Mouse (Mus musculus): ENCODE measurements around the gene Sparcl1. TPM values are rescaled to one million over a fixed set of nuclear protein-coding genes. Genes with fewer than 3 reads are reported as not detected.
A peak's percentile ranks its signal among the peaks of the same experiment; 100 is the strongest.

The Sparcl1 gene
- polyA plus RNA-seq, 1 experiment, result 1,820 TPM

- Histone ChIP-seq H3K27ac (ENCODE audit: insufficient read depth, low read length) (no peak overlapping the region), H3K4me3 (ENCODE audit: insufficient read depth, low read length) (no peak overlapping the region), H3K4me1 (ENCODE audit: control insufficient read depth, insufficient read depth, low read length) (peaks cover 3% of the 10 kb centered on the region; the same call in 1 of the 2 replicates)
- TF ChIP-seq CTCF (IDR thresholded peaks at IDR 0.05; ENCODE audit: extremely low read depth, insufficient read depth, low read length), result peak; percentile 92
- no peak for TF ChIP-seq POLR2A (IDR thresholded peaks at IDR 0.05; ENCODE audit: extremely low read depth, insufficient read depth, low read length)
Observed at GRCm38 (mm10) chr5:104039154-104039932, 74.2 kb downstream of the Sparcl1 start.

DNA sequence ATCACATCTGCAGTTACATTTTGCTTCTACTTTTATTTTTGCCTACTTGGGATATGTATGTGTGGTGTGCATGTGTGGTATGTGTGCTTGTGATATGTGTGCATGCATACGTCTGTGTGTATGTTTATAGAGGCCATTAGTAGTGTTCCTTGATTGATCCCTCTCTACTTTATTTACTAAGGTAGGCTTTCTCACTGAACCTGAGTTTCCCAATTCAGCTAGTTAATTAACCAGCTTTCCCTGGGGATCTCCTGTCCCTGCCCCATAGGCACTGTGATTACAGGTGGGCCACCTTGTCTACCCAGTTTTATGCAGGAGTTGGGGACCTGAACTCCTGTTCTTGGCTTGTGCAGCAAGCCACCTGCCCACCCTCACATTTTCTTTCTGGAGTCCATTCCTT is 76.8 kb downstream of the Sparcl1 start:
- no peak overlapping the region for H3K27ac ChIP-seq (ENCODE audit: insufficient read depth, low read length)
- H3K4me3 ChIP-seq (ENCODE audit: insufficient read depth, low read length), result no peak overlapping the region
- H3K4me1 ChIP-seq (ENCODE audit: control insufficient read depth, insufficient read depth, low read length), result no peaks in the 10 kb centered on the region
- no peak for TF ChIP-seq POLR2A (IDR thresholded peaks at IDR 0.05; ENCODE audit: extremely low read depth, insufficient read depth, low read length)
- no peak for TF ChIP-seq CTCF (IDR thresholded peaks at IDR 0.05; ENCODE audit: extremely low read depth, insufficient read depth, low read length)

- Histone ChIP-seq H3K4me1 (ENCODE audit: control insufficient read depth, insufficient read depth, low read length) (no peaks in the 10 kb centered on the region), H3K4me3 (ENCODE audit: insufficient read depth, low read length) (no peak overlapping the region), H3K27ac (ENCODE audit: insufficient read depth, low read length) (no peak overlapping the region)
- TF ChIP-seq CTCF (IDR thresholded peaks at IDR 0.05; ENCODE audit: extremely low read depth, insufficient read depth, low read length), result no peak
- no peak for TF ChIP-seq POLR2A (IDR thresholded peaks at IDR 0.05; ENCODE audit: extremely low read depth, insufficient read depth, low read length)
Observed at GRCm38 (mm10) chr5:104035824-104036223, 77.7 kb downstream of the Sparcl1 start.

GRCm38 (mm10) chr5:104035066-104035465 is 78.5 kb downstream of the Sparcl1 start:
- Histone ChIP-seq H3K4me3 (ENCODE audit: insufficient read depth, low read length) (no peak overlapping the region), H3K27ac (ENCODE audit: insufficient read depth, low read length) (no peak overlapping the region), H3K4me1 (ENCODE audit: control insufficient read depth, insufficient read depth, low read length) (no peaks in the 10 kb centered on the region)
- TF ChIP-seq CTCF (IDR thresholded peaks at IDR 0.05; ENCODE audit: extremely low read depth, insufficient read depth, low read length) (no peak), POLR2A (IDR thresholded peaks at IDR 0.05; ENCODE audit: extremely low read depth, insufficient read depth, low read length) (no peak)

DNA sequence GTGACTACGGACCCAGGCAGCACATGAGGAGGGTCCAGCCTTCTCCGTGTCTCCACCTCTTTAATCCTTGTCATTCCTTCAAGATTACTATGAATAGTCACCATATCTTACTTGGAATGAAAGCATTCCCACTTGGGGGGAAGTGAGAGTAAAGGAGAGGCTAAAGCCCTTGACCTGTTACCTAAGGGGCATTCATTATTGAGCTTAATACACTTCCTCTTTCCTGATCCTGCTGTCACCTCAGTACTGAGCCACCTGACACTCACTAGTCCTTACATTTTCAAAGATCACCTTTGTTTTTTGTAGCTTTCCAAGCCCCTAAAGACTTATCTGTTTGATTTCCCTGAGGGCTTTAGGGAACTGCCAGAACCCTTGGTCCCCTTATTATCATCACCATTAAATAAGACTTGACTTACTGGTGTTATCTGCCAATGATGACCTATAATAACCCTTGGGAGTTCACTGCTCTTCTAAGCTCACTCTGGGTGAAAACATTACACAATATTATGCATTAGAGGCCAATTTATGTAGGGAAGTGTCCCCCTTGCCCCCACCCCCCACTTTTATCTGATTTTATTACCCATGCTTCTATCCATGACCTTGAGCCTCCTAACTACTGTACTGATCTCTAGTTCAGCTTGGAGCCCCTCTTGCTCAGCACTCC is 81.0 kb downstream of the Sparcl1 start:
- H3K4me3 ChIP-seq (ENCODE audit: insufficient read depth, low read length), result no peak overlapping the region
- H3K27ac ChIP-seq (ENCODE audit: insufficient read depth, low read length), result no peak overlapping the region
- no peaks in the 10 kb centered on the region for H3K4me1 ChIP-seq (ENCODE audit: control insufficient read depth, insufficient read depth, low read length)
- TF ChIP-seq CTCF (IDR thresholded peaks at IDR 0.05; ENCODE audit: extremely low read depth, insufficient read depth, low read length) (no peak), POLR2A (IDR thresholded peaks at IDR 0.05; ENCODE audit: extremely low read depth, insufficient read depth, low read length) (no peak)

Other genes with a start within 250 kb of the Sparcl1 start
- gene Klhl8, start 202.5 kb downstream of the Sparcl1 start, polyA plus RNA-seq (2012; rRNA removed), result 27.9 and 28.2 TPM in 2 replicates
- 0.17 and 0.54 TPM in 2 replicates for gene Hsd17b13, start 136.3 kb downstream of the Sparcl1 start, polyA plus RNA-seq (2012; rRNA removed)
- 38.1 and 41.4 TPM in 2 replicates for gene Hsd17b11, start 91.8 kb downstream of the Sparcl1 start, polyA plus RNA-seq (2012; rRNA removed)
- 75.7 and 82.3 TPM in 2 replicates for gene Nudt9, start 67.4 kb downstream of the Sparcl1 start, polyA plus RNA-seq (2012; rRNA removed)
- 0.25 TPM in 1 of 2 replicates, not detected in the other for gene Gm17660, start 36.1 kb downstream of the Sparcl1 start, polyA plus RNA-seq (2012; rRNA removed)
- 0.02 TPM in 1 of 2 replicates, not detected in the other for gene Dspp, start 57.0 kb upstream of the Sparcl1 start, polyA plus RNA-seq (2012; rRNA removed)
- 3.5 and 3.7 TPM in 2 replicates for gene Dmp1, start 88.9 kb upstream of the Sparcl1 start, polyA plus RNA-seq (2012; rRNA removed)
- gene Ibsp, start 185.4 kb upstream of the Sparcl1 start, polyA plus RNA-seq (2012; rRNA removed), result 0.08 and 0.10 TPM in 2 replicates
- gene Mepe, start 211.6 kb upstream of the Sparcl1 start, polyA plus RNA-seq (2012; rRNA removed), result not detected in 2 replicates

Measured in cortical plate, adult 2 months (tissue).